Mouse (Mus musculus) retina, embryonic 14.5 days (tissue): ENCODE results near the gene Mrpl1.

ENCODE experiments used
- DNase-seq: peaks from one replicate; pipeline ENCODE4 v3.0.0-alpha.2; 2015; ENCODE audit warnings: low spot score

Mrpl1 gene

GRCm38 (mm10) chr5:96209459-96209858 lies at the start of gene Mrpl1:
TSS of gene Mrpl1 (plus strand) at chr5:96209493.
- peak; percentile 45 for DNase-seq

- DNase-seq, result peak; percentile 53
Observed at GRCm38 (mm10) chr5:96160467-96161262, 48.6 kb upstream of the Mrpl1 start.

DNA sequence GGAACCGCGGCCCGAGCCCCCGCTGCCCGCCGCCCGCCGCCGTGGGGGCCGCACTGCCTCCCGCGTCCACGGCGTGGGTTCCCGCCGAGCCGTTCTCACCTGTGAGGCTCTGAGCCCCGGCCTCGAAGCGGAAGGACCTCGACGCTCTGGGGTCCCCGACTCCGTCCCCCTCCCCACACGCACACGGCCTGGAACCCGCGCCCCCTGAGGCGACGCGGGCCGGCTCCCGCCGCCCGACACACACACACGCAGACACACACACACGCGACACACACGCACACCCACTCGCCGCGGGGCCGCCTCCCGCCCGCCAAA lies 48.1 kb upstream of the Mrpl1 start:
- DNase-seq, result peak; percentile 57

GRCm38 (mm10) chr5:96161578-96162398 lies 47.5 kb upstream of the Mrpl1 start:
- DNase-seq, result peak; percentile 64

- DNase-seq, result peak; percentile 90
Observed at GRCm38 (mm10) chr5:96162399-96163331, 46.6 kb upstream of the Mrpl1 start.

GRCm38 (mm10) chr5:96163396-96164020 lies 45.8 kb upstream of the Mrpl1 start:
- peak; percentile 5 for DNase-seq

DNA sequence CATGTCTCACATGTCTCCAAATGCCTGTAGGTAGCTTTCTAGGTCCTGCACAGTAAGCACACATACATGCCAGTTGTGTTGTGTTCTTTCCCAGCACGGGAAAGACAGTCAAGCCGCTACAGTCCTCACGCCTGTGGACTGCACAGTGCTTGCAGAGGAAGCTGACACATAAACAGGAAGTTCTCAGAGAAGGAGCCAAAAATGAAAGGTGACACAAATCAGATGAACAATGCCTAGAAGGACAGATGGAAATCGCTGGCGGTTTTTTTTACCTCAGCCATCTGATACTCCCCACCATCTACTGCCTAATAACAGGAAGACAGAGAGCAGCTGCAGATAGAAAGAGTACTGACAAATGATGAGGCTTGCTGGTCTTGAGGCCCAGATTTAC lies 45.3 kb upstream of the Mrpl1 start, which contains the start of gene Cnot6l:
TSS of gene Cnot6l (minus strand) at position 151 of the 391 bp plus-strand sequence.
- DNase-seq, result peak; percentile 60

- no peak for DNase-seq
Observed at GRCm38 (mm10) chr5:96166761-96167160, 42.5 kb upstream of the Mrpl1 start.

GRCm38 (mm10) chr5:96170443-96170842 lies 38.9 kb upstream of the Mrpl1 start:
- DNase-seq, result no peak

GRCm38 (mm10) chr5:96171765-96172164 lies 37.5 kb upstream of the Mrpl1 start:
- no peak for DNase-seq

GRCm38 (mm10) chr5:96176121-96176520 lies 33.2 kb upstream of the Mrpl1 start:
- DNase-seq, result no peak

DNA sequence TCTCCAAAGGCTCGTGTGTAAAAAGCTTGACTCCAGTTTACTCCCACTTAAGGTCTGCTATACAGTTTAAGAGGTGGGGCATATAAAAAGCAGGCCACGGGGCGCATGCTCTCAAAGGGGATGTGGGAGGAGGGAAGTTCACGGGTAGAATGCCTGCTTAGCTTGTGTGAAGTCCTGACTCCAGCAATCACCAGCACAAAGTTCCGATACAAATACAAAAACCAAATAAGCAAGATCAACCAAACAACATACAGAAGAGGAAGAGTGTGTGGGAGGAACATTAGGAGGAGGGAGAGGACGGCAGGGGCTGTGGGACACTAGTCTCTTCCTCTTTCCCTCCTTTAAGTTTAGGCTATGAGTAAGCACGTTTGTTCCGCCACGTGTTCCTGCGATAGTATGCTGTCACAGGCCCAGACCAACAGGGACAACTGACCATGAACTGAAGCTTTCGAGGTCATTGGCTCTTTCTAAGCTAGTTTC lies 32.4 kb upstream of the Mrpl1 start:
- no peak for DNase-seq

DNA sequence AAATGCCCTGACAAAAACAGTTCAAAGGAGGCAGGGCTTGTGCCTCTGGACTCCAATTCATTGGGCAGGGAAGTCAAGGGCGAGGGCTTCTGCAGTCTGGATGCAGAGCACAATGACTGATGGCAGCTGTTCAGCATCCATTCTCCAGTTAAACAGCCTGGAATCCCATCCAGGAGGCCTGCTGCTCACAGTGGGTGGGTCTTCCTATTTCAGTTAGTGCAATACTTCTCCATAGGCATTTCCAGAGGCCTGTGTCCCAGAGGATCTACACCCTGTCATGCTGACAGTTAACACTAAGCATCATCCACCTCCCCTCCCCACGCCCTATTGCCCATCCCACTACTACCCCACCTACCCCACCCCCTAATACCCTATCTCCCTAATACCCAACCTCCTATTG lies 26.1 kb upstream of the Mrpl1 start:
- no peak for DNase-seq

DNA sequence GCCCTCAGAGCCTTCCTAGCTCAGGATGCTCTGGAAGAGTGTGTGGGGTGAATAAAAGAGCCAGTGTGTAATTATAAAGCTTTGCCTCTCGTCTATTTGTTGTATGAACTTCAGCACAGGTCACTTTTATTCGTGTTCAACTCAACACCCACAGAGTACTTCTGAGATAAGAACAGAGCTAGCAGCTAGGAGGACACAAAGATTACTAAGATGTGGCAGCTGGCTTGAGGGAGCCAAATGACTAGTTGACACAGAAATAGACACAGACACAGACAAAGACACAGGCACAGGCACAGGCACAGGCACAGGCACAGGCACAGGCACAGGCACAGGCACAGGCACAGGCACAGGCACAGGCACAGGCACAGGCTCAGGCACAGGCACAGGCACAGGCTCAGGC lies 25.3 kb upstream of the Mrpl1 start:
- no peak for DNase-seq

DNA sequence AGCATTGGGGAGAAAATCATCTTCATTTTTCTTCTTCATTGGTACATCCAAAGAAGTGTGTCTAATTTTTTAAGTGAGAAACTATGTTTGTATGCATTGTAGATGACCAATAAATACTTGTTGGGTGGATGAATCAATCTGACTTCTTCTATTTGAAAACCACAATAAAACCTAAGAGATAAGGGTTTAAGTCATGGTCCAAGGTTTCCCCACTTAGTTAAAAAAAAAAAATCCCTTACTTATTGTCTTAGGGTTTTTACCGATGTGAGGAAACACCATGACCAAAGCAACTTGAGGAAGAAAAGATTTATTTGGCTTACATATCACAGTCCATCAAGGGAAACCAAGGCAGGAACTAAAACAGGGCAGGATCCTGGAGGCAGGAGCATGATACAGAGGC lies 19.5 kb upstream of the Mrpl1 start:
- DNase-seq, result no peak

GRCm38 (mm10) chr5:96191251-96191650 lies 18.0 kb upstream of the Mrpl1 start:
- no peak for DNase-seq

DNA sequence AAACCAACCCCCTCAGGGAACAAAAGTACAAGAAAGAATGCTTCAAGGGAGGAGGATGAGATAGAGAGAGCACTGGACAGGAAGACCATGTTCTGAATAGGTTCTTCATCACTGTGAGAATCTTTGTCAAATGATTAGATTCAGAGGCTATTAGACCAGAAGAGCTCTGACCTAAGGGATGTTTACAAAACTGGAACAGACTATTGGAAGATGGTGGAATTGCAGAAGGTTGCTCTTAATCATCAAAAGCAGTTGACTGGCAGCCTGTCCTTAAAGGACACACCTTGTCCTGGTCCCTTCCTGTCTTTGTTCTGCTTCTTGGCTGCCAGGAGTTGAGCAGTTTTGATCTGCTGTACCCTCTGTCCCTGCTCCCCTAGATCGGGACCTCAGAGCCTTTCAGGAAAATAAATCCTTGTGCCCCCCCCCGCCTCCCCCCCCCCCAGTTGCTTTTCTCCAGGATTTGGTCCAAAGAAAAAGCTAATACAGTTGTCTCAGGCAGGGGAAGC lies 12.7 kb upstream of the Mrpl1 start:
- DNase-seq, result no peak

DNA sequence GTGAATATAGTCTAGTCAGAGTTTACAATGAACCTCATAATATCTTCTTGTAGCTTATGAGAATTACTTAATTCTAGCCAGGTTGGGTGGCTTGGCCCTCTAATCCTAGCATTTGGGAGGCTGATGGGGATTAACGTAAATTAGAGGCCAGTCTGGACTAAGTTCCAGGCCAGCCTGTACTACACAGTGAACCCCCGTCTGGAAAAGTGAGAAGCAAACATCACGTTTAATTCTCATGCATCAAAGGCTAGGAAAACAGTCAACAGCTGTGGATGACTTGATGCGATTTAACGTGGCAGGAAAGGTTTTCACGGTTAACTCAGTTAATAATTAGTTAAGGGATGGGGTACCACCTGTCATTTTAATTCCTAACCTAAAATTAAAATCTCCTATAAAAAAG lies 11.0 kb upstream of the Mrpl1 start:
- peak; percentile 31 for DNase-seq

- no peak for DNase-seq
Observed at GRCm38 (mm10) chr5:96200269-96200668, 9.0 kb upstream of the Mrpl1 start.

DNA sequence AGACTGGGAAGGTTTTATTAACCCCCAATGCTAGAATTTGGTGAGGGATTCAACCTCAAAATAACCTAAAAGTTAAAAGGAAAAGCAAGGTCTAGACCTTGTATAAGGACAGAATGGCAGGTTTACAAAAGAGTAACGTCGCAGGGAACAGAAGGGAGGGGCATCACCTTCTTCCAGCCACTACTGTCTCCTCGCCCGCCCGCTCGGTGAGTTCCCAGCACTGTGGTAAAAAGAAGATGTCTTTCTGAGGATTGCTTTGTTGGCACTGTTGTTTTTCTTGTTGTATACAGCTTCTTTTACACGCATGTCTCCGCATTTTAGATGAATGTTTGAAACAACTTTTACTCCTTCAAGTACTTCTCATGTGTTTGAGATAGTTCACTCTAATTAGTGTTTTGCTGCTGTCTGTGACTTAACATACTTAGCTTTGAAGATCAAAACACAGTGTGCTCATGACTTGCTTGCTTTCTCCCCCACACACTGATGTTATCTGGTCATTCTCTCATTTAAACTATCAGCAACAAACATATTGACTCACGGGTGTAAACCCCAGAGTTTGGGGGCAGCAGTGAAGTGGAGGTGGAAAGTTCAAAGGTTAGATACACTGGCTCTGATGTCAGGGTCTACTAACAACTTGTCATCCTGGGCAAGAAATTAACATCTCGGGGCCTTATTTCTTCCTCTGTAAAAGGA lies 7.7 kb upstream of the Mrpl1 start:
- no peak for DNase-seq

DNA sequence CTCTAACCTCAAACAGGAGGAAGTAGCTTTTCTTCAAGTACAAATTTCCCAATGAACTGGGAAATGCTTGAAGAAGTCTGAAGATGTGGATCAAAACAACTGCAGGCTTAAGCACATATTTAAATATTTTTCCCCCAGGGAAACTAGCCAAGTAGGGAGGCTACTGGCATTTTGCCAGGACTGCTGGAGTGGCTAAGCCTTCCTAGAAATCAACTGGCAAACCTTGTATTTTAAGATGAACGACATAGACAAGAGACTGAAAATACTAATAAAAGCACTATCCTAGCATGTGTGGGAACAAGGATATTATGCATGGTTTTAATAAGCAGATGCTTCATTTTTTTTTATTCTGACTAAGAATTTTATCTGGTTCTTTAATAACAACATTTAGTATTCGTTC lies 2.4 kb upstream of the Mrpl1 start:
- DNase-seq, result no peak
